ENCODE assay signal across 29 mouse cellular contexts in the genomic region with DNA sequence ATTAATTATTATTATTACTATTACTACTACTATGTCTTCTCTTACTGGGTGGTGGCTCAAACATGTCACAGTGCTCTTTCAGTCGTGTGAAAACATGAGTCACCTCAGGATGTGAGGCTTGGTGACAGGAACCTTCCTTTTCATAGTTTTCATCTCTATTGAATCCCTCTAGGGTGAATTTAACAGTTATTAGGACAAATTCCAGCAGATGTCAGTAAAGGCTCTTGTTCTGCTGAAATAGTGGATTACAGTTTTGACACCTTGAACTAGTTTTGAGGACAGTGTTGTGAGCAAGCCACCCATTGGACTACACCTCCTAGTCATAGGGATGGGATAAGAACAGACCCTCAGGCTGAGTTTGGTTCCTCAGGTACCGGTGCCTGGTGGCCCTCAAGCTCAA. TPM values are rescaled to one million over a fixed set of nuclear protein-coding genes. Genes with fewer than 3 reads are reported as not detected.
DNase-seq lines count a peak whose midpoint lies in the region; ATAC-seq and TF ChIP-seq lines count a peak whose summit lies in the region.
"Had no signal": no experiment of that assay in that cellular context is flagged by ENCODE, and none has a peak within 500 bp of the region (broad histone marks: within the 10 kb centered on the region; RNA-seq: fewer than 3 reads in every experiment).

No protein-coding gene starts in this region.

- no peaks in the 10 kb centered on the region for H3K9me3 ChIP-seq in lung, embryonic 14.5 days (ENCODE audit: low read depth, low read length)
- no peaks in the 10 kb centered on the region for H3K9me3 ChIP-seq in liver, embryonic 12.5 days (replicated peaks)
- H3K9me3 ChIP-seq: forebrain, embryonic 12.5 days; heart, embryonic 13.5 days; hindbrain, embryonic 15.5 days; limb, embryonic 13.5 days; midbrain, embryonic 10.5 days had no signal

- H3K79me2 ChIP-seq in heart, adult 2 months (replicated peaks; ENCODE audit: control insufficient read depth, insufficient read depth, low read length) = no peaks in the 10 kb centered on the region

- TF ChIP-seq CTCF in heart, adult 2 months (IDR thresholded peaks at IDR 0.05) = 0 out of 2 replicates have a peak, but pooled peaks have one; percentile 13
- TF ChIP-seq CTCF in lung, embryonic 14.5 days (IDR thresholded peaks at IDR 0.05; ENCODE audit: low read depth) = no peak
- no peak; the same call in 1 of the 2 replicates for TF ChIP-seq CTCF in left cerebral cortex, adult 2 months (IDR thresholded peaks at IDR 0.05)

- H3K9ac ChIP-seq in heart, adult 2 months (ENCODE audit: low read depth, low read length) = no peak overlapping the region
- no peak overlapping the region for H3K9ac ChIP-seq in lung, embryonic 14.5 days
- no peak overlapping the region for H3K9ac ChIP-seq in liver, embryonic 12.5 days
- H3K9ac ChIP-seq: forebrain, embryonic 12.5 days; heart, embryonic 13.5 days; hindbrain, embryonic 15.5 days; limb, embryonic 13.5 days; liver, postnatal 0 days had no signal

- no peaks in the 10 kb centered on the region for H3K4me1 ChIP-seq in heart, adult 2 months (ENCODE audit: control insufficient read depth, insufficient read depth, low read length)
- H3K4me1 ChIP-seq in lung, embryonic 14.5 days (ENCODE audit: insufficient read depth) = no peaks in the 10 kb centered on the region
- H3K4me1 ChIP-seq in liver, embryonic 12.5 days = no peaks in the 10 kb centered on the region
- H3K4me1 ChIP-seq: forebrain, embryonic 12.5 days; heart, embryonic 13.5 days; hindbrain, embryonic 15.5 days; limb, embryonic 13.5 days; midbrain, embryonic 10.5 days had no signal

- TF ChIP-seq EP300 in heart, adult 2 months (IDR thresholded peaks at IDR 0.05; ENCODE audit: insufficient read depth, low read depth, low read length) = no peak

- H3K27me3 ChIP-seq in heart, adult 2 months (ENCODE audit: control insufficient read depth, insufficient read depth, low read length) = no peaks in the 10 kb centered on the region
- H3K27me3 ChIP-seq in lung, embryonic 14.5 days (ENCODE audit: insufficient read depth, low read length) = no peaks in the 10 kb centered on the region
- H3K27me3 ChIP-seq in liver, embryonic 12.5 days (replicated peaks) = peaks cover 64% of the 10 kb centered on the region
- H3K27me3 ChIP-seq: hindbrain, embryonic 15.5 days; limb, embryonic 13.5 days had no signal

- TF ChIP-seq POLR2A in heart, adult 2 months (IDR thresholded peaks at IDR 0.05; ENCODE audit: insufficient read depth, low read depth, low read length) = no peak

- no peak overlapping the region for H3K4me3 ChIP-seq in heart, adult 2 months
- no peak overlapping the region for H3K4me3 ChIP-seq in lung, embryonic 14.5 days (ENCODE audit: low read depth, low read length)
- H3K4me3 ChIP-seq in left cerebral cortex, adult 2 months = no peak overlapping the region
- H3K4me3 ChIP-seq in liver, embryonic 12.5 days = no peak overlapping the region
- H3K4me3 ChIP-seq: erythroblast, embryonic 14.5 days; forebrain, embryonic 12.5 days; heart, embryonic 13.5 days; hindbrain, embryonic 15.5 days; limb, embryonic 13.5 days; midbrain, embryonic 10.5 days had no signal

- intact Hi-C loops in heart, adult 2 months (cut with DNase I) = no loop called here
- intact Hi-C loops in left cerebral cortex, adult 2 months (cut with DNase I) = no loop called here

- no peaks in the 10 kb centered on the region for H3K36me3 ChIP-seq in heart, adult 2 months (ENCODE audit: control insufficient read depth, insufficient read depth, low read length)
- H3K36me3 ChIP-seq in lung, embryonic 14.5 days (ENCODE audit: insufficient read depth) = no peaks in the 10 kb centered on the region
- H3K36me3 ChIP-seq in liver, embryonic 12.5 days = no peaks in the 10 kb centered on the region
- H3K36me3 ChIP-seq: forebrain, embryonic 12.5 days; heart, embryonic 13.5 days; hindbrain, embryonic 15.5 days; limb, embryonic 13.5 days; midbrain, embryonic 10.5 days had no signal

- no peak for ATAC-seq in lung, embryonic 14.5 days (ENCODE audit: insufficient read depth)
- no peak for ATAC-seq in liver, embryonic 12.5 days
- ATAC-seq: CD4-positive, CD25-positive, alpha-beta regulatory T cell, adult 4 months; liver, postnatal 0 days; lung, postnatal 0 days; Patski had no signal

- 50% methylated on average over 2 of the region's 2 CpGs for WGBS in heart, adult 2 months
- WGBS in lung, embryonic 14.5 days = 60% methylated on average over 2 of the region's 2 CpGs
- 50% methylated on average over 2 of the region's 2 CpGs for WGBS in liver, embryonic 12.5 days (ENCODE audit: insufficient replicate concordance)

- no peak overlapping the region for H3K27ac ChIP-seq in heart, adult 2 months
- no peak overlapping the region for H3K27ac ChIP-seq in lung, embryonic 14.5 days (ENCODE audit: low read depth)
- no peak overlapping the region for H3K27ac ChIP-seq in left cerebral cortex, adult 2 months
- no peak overlapping the region for H3K27ac ChIP-seq in liver, embryonic 12.5 days
- H3K27ac ChIP-seq: forebrain, embryonic 12.5 days; heart, embryonic 13.5 days; hindbrain, embryonic 15.5 days; limb, embryonic 13.5 days; macrophage; midbrain, embryonic 10.5 days had no signal

- H3K4me2 ChIP-seq in lung, embryonic 14.5 days = no peak overlapping the region
- no peak overlapping the region for H3K4me2 ChIP-seq in liver, embryonic 12.5 days
- H3K4me2 ChIP-seq: forebrain, embryonic 12.5 days; heart, embryonic 13.5 days; hindbrain, embryonic 15.5 days; limb, embryonic 13.5 days; liver, embryonic 11.5 days had no signal

- DNase-seq in heart, adult 2 months = no peak
- DNase-seq in heart, adult 9 months (ENCODE audit: low spot score in 2 of 2) = no peak
- DNase-seq in lung, embryonic 14.5 days = peak; percentile 8
- no peak for DNase-seq in lung, postnatal 14 days
- DNase-seq in 416B (ENCODE audit: low read depth) (peak; percentile 60), adipocyte (ENCODE audit: low spot score) (peak; percentile 41)
- DNase-seq in left cerebral cortex, adult 2 months (ENCODE audit: extremely low spot score in 1 of 2, low spot score in 2 of 2) = no peak
- DNase-seq: adrenal gland, postnatal 14 days; cerebellum, adult 11-12 months; cerebellum, adult 9-11 months; gastrocnemius, postnatal 36 days; heart, adult 18-20 months; heart, postnatal 10 days; kidney, adult 9 months; kidney, postnatal 14 days; liver, postnatal 0 days; thymus, postnatal 4 days had no signal

RNA-seq across cellular contexts. Expression of a gene that starts 26.6 kb away (rescaled TPM):
- total RNA-seq in heart, adult 2 months (2021) = under 1 TPM; 0.03 to 0.05 TPM
- 0.03 and 0.06 TPM in 2 replicates for polyA plus RNA-seq in heart, adult 2 months (2012; rRNA removed)
- 0.03 and 0.08 TPM in 2 replicates for polyA plus RNA-seq in lung, embryonic 14.5 days (2014; fragmentation: Nextera tagmentation; extraction: Ambion mirVana)
- under 1 TPM; 0.11 to 0.19 TPM for total RNA-seq in left cerebral cortex, adult 2 months (2021)
- polyA plus RNA-seq in liver, embryonic 12.5 days (2016; fragmentation: Nextera tagmentation; extraction: Ambion mirVana) = 0.26 and 0.28 TPM in 2 replicates
- total RNA-seq: gastrocnemius, postnatal 36 days; heart, adult 18-20 months had no signal
- polyA plus RNA-seq: CD4-positive, CD25-positive, alpha-beta regulatory T cell, adult 4 months; macrophage had no signal

RNA-seq across cellular contexts. Expression of a gene that starts 40.5 kb away (rescaled TPM):
- 10 to 100 TPM; 80.1 to 90.3 TPM for total RNA-seq in heart, adult 2 months (2021)
- 24.0 and 36.7 TPM in 2 replicates for polyA plus RNA-seq in heart, adult 2 months (2012; rRNA removed)
- 32.3 and 33.5 TPM in 2 replicates for polyA plus RNA-seq in lung, embryonic 14.5 days (2014; fragmentation: Nextera tagmentation; extraction: Ambion mirVana)
- 10 to 100 TPM; 56.2 to 58.2 TPM for total RNA-seq in left cerebral cortex, adult 2 months (2021)
- 32.7 and 33.2 TPM in 2 replicates for polyA plus RNA-seq in liver, embryonic 12.5 days (2016; fragmentation: Nextera tagmentation; extraction: Ambion mirVana)

RNA-seq across cellular contexts. Expression of a gene that starts 41.3 kb away (rescaled TPM):
- 10 to 100 TPM; 28.1 to 28.8 TPM for total RNA-seq in heart, adult 2 months (2021)
- polyA plus RNA-seq in heart, adult 2 months (2012; rRNA removed) = 34.4 and 40.4 TPM in 2 replicates
- polyA plus RNA-seq in lung, embryonic 14.5 days (2014; fragmentation: Nextera tagmentation; extraction: Ambion mirVana) = 105 and 109 TPM in 2 replicates
- total RNA-seq in left cerebral cortex, adult 2 months (2021) = 10 to 100 TPM; 71.7 to 73.3 TPM
- 58.1 and 61.7 TPM in 2 replicates for polyA plus RNA-seq in liver, embryonic 12.5 days (2016; fragmentation: Nextera tagmentation; extraction: Ambion mirVana)

Comparison
In these comparisons a context has a peak if more than half of its experiments do, and no peak if none do; other contexts are left out.
1. DNase-seq: peak in lung, embryonic 14.5 days (single experiment), 416B (single experiment) and adipocyte (single experiment); none in heart, adult 2 months (0 of 2), heart, adult 9 months (0 of 2), lung, postnatal 14 days (single experiment) and left cerebral cortex, adult 2 months (0 of 2).